Mouse (Mus musculus): ENCODE measurements around the gene Slc2a1.

DNA sequence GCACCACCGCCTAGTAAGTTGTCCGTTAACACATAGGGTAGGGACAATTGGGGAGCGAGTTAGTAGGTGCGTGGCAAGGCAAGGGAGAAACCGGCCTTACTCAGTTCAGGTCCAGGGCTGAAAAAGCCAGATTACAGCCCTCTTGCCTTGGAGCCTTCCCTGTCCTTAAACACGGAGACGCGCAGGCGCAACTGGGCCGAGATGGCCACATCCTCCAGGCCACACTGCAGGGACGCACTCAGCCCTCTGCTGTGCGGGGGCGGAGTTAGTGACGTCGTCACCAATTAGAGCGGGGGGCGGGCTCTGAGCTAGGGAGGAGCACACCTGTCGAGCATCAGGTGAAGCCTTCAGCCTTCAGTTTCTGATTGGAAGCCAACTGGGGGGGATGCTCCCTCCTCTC lies 29.7 kb downstream of the Slc2a1 start:
- TF ChIP-seq CTCF (IDR thresholded peaks at IDR 0.05; ENCODE audit: control insufficient read depth, insufficient read depth, low read length) = no peak
- TF ChIP-seq POLR2A (IDR thresholded peaks at IDR 0.05; ENCODE audit: borderline replicate concordance, control insufficient read depth, low read depth, low read length) = no peak
